Mouse (Mus musculus) spleen, embryonic (tissue): ENCODE results near the gene Atg7.

Source experiments
- CTCF ChIA-PET: fragments of 350-600 bp; sonication (Branson Sonifier 250); formaldehyde crosslinking; loops from one replicate; lab custom pipeline; 2022; lab: Charles Lee

The Atg7 gene

DNA sequence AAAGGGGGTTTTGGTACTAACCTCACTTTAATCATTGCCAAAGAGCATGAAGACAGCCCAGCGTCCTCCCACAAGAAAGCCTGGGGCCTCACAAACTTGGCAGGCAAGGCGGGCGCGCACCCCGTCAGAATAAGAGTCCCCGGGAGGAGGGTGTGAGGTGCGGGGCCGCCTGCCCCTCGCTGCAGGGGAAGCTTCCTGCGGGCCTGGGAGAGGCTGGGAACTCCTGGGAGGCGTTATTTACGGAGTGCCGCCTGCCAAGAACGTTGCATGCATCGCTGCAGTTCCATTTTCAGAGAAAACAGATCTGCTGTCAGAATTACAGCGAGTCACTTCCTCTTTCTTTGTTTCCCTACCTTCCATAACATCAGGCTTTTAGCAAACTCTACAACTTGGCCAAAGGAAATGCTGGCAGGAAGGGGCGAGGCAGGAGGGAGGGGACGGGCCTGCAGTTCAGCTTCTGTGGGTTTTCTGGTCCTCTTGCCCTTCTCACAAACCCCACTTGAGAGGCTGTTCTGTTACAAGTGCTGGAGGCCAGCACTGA, 232.2 kb downstream of the Atg7 start:
- CTCF ChIA-PET = interaction anchor here (0.6 to 1.6 kb wide), 2 partner anchors 16 to 20 kb away, joined by 6 to 9 read pairs; no protein-coding TSS in a partner anchor

DNA sequence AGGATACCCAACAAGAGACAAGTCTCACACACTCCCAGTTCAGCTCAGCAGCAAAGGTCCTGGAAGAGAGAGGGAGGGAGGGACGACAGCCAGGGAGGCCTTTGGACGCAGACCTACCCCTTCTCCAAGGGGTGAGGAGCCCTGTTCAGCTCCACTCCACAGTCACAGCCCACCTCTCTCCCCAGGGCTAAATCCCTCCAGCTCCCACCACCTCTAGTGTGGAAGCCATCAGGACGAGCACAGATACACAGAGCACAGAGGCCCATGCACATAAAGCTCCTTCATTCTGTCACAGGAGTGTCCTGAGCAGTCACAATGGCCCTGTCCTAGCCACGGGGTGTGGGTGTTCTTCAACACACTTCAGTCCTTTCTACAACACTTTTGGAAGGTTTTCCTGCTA, 233.1 kb downstream of the Atg7 start:
- CTCF ChIA-PET = no interaction called here

DNA sequence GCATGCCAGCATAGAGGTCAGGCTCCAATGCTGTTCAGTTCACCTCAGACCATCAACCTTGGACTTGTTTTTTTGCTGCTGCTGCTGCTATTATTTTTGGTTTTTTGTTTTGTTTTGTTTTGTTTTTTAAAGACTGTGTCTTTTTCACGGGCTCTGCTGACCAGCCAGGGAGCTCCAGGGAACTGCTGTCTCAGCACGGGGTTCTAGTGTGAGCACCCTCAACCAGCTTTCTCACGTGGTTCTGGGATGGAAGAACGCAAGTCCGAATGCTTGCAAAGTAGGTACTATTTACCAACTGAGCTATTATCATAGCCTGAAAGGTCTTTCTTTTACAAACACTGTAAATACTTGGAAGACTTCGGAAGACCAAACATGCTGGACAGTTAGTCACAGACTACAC, 233.6 kb downstream of the Atg7 start:
- CTCF ChIA-PET = no interaction called here

DNA sequence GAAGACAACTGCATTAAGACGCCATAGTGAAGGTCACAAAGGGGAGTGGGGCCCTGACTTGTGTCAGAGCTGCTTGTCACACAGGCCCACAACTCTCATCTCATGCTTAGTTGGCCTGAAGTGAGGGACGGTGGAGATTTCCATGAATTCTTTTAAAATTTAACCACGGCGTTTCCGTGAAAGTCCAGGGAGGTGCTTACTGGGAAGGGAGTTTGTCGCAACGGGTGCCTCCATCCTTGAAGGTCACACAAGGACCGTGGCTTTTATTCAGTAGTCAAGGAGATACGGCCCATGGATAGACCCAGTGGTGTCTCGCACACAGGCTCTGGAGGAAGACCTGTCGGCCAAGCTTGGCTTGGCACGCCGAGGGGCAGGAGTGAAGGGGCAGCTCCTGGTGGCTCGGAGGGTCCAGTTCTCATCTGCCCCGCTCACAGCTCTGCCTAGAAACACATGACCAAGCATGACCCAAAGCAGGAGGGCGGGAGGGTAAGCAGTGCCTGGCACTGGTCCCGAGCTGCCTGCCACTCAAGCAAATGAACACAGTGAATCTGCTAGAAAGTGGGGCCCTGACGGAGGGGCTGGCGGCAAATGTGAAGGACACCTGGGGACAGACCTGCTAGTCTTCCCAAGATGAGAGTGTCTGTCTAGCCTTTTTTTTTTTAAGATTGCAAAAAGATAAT, 236.1 kb downstream of the Atg7 start:
- CTCF ChIA-PET = no interaction called here

DNA sequence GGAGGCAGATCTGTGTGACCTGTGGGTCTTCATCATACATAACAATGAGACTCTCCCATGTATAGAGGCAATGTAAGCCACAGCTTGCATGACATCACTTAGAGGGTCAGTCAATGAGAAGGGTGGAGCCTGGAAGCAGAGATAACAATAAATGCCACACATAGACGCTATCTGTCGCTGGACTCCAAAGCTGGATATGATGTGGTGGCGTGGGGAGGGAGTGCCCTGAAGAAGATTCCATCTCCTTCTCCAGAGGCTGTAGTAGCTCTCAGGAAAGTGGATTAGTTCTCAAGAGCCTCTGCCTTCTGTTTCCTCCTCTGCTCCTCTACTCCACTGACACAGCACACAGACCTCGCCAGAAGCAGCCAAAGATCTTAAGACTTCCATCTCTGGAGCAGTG, 237.9 kb downstream of the Atg7 start:
- CTCF ChIA-PET = interaction anchor here (0.5 kb wide), 1 partner anchor 24 kb away, joined by 5 read pairs; no protein-coding TSS in a partner anchor

DNA sequence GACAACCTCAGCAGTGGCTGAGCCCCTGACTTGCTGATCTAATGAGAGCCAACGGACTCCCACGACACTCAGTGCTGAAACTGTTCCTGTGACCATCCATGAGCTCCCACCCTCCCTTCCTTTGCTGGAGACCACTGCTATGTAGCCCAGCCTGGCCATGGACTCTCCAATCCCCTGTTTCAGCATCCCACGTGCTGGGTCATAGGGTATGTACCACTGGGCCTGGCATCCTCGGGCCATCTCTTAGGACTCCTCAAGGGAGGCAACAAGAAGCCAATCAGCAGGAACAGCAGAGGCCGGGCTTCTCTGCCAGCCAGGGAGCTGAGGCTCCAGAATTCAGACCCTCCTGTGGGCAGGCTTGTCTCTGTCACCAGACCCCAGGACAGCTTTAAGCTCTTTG, 239.3 kb downstream of the Atg7 start:
- CTCF ChIA-PET = no interaction called here

DNA sequence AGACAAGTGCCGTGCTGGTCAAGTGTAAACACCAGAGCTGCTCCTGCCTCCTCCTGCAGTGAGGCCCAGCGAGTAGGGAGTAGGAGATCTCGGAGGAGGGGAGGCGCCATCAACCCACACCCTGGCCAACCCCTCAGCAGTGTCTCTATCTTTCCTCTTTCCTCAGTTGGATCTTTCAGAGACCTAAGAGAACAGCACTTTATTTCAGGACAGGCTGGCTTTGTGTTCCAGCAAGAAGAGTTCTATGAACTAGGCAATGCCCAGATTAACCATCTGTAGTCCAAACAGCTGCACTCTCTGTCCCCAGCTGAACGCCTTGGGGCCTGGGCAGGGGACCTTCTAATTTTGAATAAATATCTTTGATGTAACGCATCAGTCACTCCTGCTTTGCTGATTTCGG, 239.8 kb downstream of the Atg7 start:
- CTCF ChIA-PET = no interaction called here

DNA sequence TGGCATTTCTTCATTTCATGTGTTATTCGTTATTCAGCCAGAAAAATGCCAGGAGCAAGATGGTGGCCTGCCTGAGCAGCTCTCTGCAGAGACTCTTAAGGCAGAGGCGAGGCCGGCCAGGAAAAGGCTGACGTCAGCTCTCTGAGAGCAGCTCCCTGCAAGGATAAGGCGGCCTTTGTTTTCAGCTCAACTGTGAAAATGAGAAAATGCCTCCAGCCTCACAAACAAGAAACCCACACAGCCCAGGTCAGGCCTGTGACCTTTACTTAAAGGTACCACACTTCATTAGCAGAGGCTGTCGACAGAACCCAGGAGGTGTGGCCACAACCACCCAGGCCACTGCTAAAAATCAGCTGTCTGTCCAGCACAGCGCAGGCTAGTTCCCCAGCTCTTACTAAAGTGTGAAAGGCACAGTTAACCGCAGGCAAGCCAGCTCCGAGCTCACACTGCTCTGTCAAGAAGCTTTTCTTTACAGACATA, 240.4 kb downstream of the Atg7 start:
- CTCF ChIA-PET = interaction anchor here (0.8 kb wide), 1 partner anchor 80 kb away, joined by 7 read pairs; no protein-coding TSS in a partner anchor

DNA sequence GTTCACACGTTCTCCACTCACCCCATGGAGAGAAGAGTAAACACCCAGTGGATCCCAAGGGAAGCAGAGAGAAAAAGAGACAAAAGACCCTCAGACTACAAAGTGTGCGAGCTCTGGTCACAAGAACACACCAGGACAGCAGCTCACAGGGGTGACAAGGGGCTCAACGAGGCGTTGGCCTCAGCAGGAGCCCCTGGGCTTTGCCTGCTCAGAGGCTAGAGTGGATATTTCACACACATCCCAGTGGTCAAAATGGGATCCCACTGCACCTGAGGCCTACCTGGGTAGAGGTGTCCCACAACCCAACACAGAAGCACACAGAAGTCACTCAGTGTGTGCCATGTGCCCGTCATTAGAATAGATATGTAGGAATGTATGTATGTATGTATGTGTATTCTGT, 242.2 kb downstream of the Atg7 start:
- CTCF ChIA-PET = no interaction called here

DNA sequence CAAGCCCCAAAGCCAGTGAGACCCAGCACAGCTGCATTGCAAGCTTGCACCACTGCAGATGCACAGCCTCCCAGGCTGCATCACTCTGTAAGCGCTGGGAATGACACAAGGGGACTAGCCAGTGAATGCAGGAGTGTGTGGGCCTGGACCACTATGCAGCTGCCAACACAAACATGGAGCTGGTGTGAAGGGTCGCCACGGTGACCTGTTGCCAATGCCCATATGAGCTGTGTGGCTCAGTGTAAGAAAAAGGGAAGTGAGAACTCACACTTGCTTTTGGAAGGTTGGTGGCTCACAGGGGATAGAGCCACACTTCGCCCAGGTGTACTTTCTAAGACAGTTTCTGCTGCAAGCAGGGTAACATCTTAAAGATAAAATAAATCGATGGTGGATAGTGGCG, 243.1 kb downstream of the Atg7 start:
- CTCF ChIA-PET = no interaction called here

DNA sequence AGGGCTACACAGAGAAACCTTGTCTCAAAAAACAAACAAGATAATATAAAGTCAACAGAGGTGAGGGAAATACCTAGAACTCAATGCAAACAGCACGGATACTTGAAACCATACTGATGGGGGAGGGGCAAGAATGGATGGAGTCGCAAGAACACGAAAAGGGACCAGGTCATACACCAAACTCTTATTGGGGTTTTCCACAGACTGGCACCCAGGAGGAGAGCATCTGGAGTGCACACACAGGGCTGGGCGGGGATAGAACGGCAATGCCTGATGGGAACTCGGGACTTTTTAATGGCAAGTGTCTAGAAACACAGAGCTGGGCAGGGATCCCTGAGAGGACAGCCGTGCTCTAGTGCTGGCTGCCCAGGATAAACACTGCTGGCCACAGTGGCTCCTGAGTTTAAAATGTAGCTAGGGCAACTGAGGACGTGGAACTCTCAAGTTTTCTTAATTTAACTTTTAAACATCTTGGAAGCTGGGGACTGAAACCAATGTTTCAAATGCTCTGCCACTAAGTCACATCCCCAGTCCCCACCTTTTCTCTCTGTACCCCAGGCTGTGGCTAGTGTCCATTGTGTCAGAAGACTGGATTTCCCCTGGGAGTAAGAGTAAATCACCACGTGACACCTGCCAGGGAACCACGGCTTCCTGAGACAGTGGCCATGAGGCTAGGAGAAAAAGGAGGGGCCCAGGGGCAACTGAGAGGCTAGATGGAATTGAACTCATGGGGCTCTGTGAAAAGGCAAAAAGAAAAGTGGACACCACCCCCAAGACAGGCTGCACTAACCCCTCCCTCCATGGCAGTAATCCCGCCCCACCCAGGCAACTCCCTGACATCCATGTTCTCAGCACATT, 243.8 kb downstream of the Atg7 start:
- CTCF ChIA-PET = no interaction called here

DNA sequence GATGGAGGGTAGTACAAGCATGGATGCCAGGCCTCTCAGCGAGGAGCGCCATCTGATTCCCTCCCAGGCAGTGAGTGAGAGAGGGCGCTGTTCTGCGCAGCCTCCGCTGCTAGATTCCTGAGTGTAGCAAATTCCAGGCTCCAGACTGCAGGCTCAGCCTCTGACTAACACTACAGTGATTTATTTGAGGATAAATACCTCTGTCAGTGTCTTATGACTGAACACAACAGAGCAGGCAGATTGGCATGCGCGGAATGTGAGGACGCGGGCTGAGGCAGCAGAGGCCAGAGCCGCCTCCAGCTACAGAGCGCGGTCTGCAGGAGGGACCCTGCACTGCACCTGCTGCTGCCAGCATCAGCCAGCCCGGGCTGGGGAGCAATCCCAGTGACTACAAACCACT, 246.0 kb downstream of the Atg7 start:
- CTCF ChIA-PET = no interaction called here

DNA sequence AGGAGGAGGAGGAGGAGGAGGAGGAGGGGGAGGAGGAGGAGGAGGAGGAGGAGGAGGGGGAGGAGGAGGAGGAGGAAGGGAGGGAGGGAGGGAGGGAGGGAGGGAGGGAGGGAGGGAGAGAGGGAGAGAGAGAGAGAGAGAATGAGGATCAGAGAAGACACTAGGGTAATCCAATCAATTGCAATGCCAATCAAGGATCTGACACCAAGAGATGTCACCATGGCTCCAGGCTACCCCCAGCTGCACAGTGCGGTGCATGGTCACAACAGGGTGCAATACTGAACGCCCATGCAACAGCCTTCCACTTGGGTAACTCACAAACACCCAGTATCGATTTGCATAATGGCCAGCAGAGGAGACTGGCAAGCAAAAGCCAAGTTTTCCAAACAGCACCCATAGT, 247.1 kb downstream of the Atg7 start:
- CTCF ChIA-PET = interaction anchor here (1.6 kb wide), 1 partner anchor 16 kb away, joined by 6 read pairs; no protein-coding TSS in a partner anchor

DNA sequence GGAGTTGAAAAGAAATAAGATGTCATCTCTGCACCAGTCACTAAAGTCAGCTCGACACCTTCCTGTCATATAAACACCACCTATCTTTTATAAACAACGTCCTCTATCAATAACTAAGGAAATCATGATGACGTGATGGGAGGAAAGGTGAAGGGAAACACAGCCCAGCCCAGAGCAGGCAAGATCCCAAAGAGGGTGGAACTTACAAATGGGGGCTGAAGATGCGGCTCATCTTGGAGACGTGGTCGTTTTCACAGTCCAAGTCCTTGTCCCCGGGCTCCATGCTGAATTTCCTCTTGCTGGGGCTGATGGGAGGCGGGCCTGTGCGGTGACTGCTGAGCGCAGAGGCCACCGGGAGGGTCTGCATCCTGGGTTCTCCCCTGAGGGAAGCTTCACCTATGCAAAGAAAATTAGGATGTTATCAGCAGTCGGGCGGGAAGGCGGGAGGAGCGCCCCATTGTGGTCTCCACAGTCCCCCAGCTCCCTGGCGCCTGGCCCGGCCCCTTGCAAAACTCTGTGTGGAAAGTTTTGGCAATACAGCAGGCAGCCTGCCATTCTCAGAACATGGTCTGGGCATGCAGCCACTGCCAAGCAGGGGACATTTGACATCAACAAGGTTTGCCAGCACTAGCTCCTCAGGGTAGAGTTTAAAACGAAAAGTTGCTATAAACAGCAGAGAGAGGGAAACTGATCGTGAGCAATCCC, 247.7 kb downstream of the Atg7 start:
- CTCF ChIA-PET = interaction anchor here (1.6 kb wide), 1 partner anchor 16 kb away, joined by 6 read pairs; no protein-coding TSS in a partner anchor

DNA sequence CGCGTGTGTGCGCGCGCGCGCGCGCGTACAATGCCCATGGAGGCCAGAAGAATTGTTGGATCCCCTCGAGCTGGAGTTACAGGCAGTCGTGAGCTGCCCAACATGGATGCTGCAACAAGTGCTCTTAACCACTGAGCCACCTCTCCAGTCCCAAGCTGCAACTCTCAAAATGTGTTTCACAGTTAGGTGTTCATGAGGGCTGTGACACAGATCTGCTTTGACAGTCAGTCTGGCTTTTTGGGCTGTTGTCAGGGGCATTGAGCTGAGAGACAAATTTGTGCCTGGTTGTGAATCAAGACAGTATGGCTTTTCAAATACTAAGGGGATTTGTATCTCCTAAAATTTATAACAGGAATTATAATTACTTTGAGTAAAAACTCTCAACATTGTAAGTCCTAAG, 248.4 kb downstream of the Atg7 start:
- CTCF ChIA-PET = interaction anchor here (1.6 kb wide), 1 partner anchor 17 kb away, joined by 6 read pairs; no protein-coding TSS in a partner anchor

DNA sequence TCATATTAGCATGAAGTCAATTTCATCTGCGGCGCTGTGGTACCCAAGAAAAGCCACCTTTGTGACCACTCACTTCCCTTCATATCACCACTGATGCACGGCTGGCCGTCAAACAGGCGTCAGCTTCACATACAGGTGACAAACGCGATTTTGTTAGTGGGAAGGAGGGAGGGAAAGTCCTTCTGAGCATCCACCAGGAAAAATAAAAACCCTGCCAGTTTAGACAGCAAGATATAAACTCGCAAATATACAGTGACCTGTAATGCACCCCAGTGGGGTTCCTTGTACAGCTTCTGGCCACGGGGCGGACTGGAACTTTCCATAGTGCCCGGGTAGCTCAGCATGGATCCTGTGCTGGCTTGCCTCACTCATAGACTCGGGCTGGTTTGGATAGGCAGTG, 248.9 kb downstream of the Atg7 start:
- CTCF ChIA-PET = interaction anchor here (1.6 kb wide), 1 partner anchor 17 kb away, joined by 6 read pairs; no protein-coding TSS in a partner anchor

DNA sequence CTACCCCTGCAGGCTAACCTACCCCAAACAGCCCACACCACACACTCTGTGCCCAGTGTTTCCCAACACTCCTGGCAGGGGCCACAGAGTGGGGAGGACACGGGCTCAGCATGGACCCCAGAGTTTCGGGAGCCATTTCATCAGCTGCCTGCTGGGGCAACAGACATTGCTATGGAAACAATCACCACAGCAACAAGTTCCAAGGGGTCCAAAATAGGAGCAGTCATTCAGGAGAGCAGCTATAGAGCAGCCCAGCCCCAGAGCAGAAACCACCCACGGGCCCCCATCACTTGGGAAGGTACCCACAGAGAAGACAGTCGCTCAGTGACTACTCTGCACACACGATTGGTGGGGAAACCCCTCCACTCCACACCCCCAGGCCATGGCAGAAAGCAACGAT, 249.5 kb downstream of the Atg7 start:
- CTCF ChIA-PET = interaction anchor here (1.3 kb wide), 1 partner anchor 27 kb away, joined by 4 read pairs; no protein-coding TSS in a partner anchor

DNA sequence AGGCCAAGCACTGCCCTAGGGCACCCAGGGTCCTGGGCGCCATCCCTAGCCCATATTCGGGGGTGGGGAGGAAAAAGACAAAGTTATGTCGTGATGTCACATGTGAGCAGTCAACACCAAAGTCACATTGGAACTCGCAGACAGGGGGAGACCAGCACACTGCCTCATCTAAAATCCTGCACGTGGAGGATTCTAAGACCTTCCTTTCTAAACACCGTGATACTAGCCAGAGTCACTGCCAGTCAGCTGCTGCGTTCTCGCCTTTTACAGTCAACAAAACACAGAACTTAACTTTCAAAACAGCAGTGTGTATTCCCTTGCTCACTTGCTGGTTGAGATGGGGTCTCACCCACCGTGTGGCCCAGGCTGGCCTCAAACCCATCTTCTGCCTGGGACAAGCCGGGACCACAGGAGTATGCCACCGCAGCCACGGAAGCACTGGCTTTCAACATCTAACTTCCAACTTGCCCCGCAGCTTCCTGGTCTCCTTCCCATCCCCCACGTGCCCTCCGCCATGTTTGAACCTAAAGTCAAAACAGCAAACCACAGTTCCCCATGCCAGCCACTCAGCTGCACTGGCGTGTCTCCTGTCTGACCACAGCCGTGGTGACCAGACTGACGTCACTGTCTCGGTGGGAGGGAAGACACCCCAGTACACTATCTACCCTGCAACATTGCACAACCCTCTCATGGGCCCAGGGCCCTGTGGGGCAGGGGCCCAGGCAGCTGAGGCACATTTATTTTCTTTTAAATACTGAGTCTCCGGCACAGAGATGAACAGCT, 250.7 kb downstream of the Atg7 start:
- CTCF ChIA-PET = interaction anchor here (1.2 to 1.3 kb wide), 2 partner anchors 16 to 26 kb away, joined by 3 to 4 read pairs; no protein-coding TSS in a partner anchor

DNA sequence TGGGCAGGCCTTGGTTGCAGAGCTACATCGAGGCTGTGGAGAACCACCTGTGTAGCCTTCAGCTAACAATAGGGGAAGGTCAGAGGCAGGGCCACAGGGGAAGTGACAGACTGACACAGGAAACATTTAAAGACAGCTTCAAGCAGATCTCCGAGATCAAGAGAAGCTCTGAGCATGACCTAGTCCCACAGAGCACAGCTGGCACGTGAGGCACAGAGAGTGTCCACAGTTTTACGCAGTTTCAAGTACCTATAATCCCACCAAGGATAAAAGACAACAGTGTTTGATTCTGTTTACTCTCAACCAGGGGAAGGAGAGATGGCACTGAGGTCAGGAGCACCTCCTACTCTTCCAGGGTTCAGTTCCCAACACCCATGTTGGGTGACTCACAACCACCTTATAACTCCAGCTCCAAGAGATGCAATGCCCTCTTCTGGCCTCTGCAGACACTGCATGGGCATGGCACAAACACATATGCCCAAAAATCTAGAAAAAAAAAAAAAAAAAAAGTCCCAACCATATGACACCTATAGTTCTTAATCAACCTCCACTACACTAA, 251.7 kb downstream of the Atg7 start:
- CTCF ChIA-PET = interaction anchor here (0.6 to 1.0 kb wide), 6 partner anchors 19 to 887 kb away, joined by 3 to 9 read pairs (median 4); no protein-coding TSS in a partner anchor

DNA sequence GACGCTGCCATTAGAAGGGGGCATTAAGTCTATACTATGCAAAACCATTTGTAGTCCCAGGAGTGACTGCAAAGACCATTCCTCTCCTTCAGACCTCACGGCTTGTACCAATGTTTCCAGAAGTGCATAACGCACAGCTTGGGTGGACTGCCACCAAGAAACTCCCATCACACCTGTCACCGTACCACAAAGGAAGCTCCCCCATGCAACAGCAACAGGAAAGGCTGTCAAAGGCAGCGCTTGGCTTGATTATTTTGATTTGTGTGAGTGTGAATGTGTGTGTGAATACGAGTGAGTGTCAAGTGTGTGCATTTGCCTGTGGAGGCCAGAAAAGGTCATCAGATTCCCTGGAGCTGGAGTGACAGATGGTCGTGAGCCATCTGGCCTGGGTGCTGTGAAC, 252.3 kb downstream of the Atg7 start:
- CTCF ChIA-PET = interaction anchor here (0.6 to 1.0 kb wide), 5 partner anchors 20 to 887 kb away, joined by 3 to 9 read pairs (median 4); no protein-coding TSS in a partner anchor
